Mouse (Mus musculus) myocyte (in vitro differentiated cells): Measurements from ENCODE around the gene Ttl.

Source experiments
- CEBPB ChIP-seq: IDR thresholded peaks from 2 replicates; pipeline ENCODE4 v1.6.1; 2011; ENCODE audit warnings: mild to moderate bottlenecking, moderate library complexity; ENCODE audit not compliant: poor library complexity, insufficient read depth, severe bottlenecking
- E2F4 ChIP-seq: IDR thresholded peaks from one replicate; pipeline ENCODE4 v1.6.1; 2011; ENCODE audit warnings: mild to moderate bottlenecking, control low read depth, moderate library complexity; ENCODE audit not compliant: insufficient read depth
- MAX ChIP-seq: IDR thresholded peaks from one replicate; pipeline ENCODE4 v1.6.1; 2011; ENCODE audit warnings: low read depth, mild to moderate bottlenecking, control low read depth
- MYOD1 ChIP-seq, 3 experiments: IDR thresholded peaks; one replicate each; pipeline ENCODE4 v1.6.1; 2011; ENCODE audit warnings: control low read depth in 2 of 3, low read depth in 2 of 3, mild to moderate bottlenecking in 2 of 3, moderate library complexity in 1 of 3; ENCODE audit not compliant: insufficient read length in 2 of 3, control insufficient read depth in 1 of 3
- MYOG ChIP-seq, 3 experiments: IDR thresholded peaks; one replicate each; pipeline ENCODE4 v1.6.1; 2011; ENCODE audit warnings: control low read depth in 2 of 3, low read depth in 2 of 3, mild to moderate bottlenecking in 2 of 3; ENCODE audit not compliant: insufficient read length in 2 of 3, control insufficient read depth in 1 of 3, insufficient read depth in 1 of 3
- POLR2A ChIP-seq: IDR thresholded peaks from one replicate; pipeline ENCODE4 v1.6.1; 2011; ENCODE audit warnings: low read depth, mild to moderate bottlenecking, control low read depth, moderate library complexity; ENCODE audit not compliant: insufficient read length
- POLR2AphosphoS2 ChIP-seq: IDR thresholded peaks from one replicate; pipeline ENCODE4 v1.6.1; 2011; ENCODE audit warnings: low read depth, control low read depth; ENCODE audit not compliant: insufficient read length
- REST ChIP-seq: IDR thresholded peaks from one replicate; pipeline ENCODE4 v1.6.1; 2011; ENCODE audit warnings: mild to moderate bottlenecking, control low read depth, moderate library complexity; ENCODE audit not compliant: insufficient read depth, insufficient read length
- SRF ChIP-seq: IDR thresholded peaks from one replicate; pipeline ENCODE4 v1.6.1; 2011; ENCODE audit warnings: low read depth; ENCODE audit not compliant: control insufficient read depth, insufficient read length
- TCF12 ChIP-seq: IDR thresholded peaks from one replicate; pipeline ENCODE4 v1.6.1; 2011; ENCODE audit warnings: mild to moderate bottlenecking, control low read depth; ENCODE audit not compliant: poor library complexity, insufficient read depth, severe bottlenecking
- TCF3 ChIP-seq: IDR thresholded peaks from one replicate; pipeline ENCODE4 v1.6.1; 2011; ENCODE audit warnings: low read depth, control low read depth; ENCODE audit not compliant: insufficient read length
- USF1 ChIP-seq: IDR thresholded peaks from one replicate; pipeline ENCODE4 v1.6.1; 2011; ENCODE audit warnings: low read depth, mild to moderate bottlenecking, control low read depth, moderate library complexity

DNA sequence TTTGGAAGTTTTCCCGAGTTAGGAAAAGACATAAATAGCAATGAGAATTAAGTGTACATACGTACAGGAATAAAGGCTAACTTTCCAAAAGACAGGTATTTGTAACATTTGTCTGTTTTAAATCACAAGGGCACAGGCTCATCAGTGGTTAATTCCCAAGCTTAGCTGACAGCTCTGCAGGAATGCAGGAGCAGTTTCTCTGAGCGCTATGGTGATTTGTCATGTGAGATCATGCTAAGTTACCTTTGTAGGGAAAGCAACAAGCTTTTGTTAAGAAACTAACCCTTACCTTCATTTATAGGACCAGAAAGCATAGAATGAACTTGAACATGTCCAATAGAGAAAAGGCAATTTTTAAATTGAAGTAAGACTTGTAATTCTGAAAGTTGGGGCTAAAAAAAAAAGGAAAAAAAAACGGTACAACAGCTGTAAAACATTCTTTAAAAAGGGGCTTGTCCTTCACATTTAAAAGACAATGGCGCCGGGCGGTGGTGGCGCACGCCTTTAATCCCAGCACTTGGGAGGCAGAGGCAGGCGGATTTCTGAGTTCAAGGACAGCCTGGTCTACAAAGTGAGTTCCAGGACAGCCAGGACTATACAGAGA is 4.2 kb upstream of the Ttl start:
- TF ChIP-seq MAX (no peak), POLR2A (no peak), USF1 (no peak), CEBPB (no peak), MYOD1 (IDR thresholded peaks at IDR 0.05; ENCODE audit: control insufficient read depth in 1 of 3, insufficient read length in 2 of 3, low read depth in 2 of 3) (no peak), E2F4 (no peak), SRF (no peak), MYOG (IDR thresholded peaks at IDR 0.05; ENCODE audit: control insufficient read depth in 1 of 3, insufficient read depth in 1 of 3, insufficient read length in 2 of 3, low read depth in 2 of 3) (no peak), TCF12 (no peak), TCF3 (no peak), POLR2AphosphoS2 (no peak), REST (no peak)
